Mouse (Mus musculus) T-cell, adult 2 months (primary cell): ENCODE measurements around the gene Adamts4.
"Not testable (repeated sequence)": the region's sequence is repeated elsewhere in the genome, so short reads cannot be mapped to it uniquely, and the experiment has no call there.

Experiments used
- DNase-seq: peaks from one replicate; pipeline ENCODE4 v3.0.0; 2022; ENCODE audit warnings: low spot score

The Adamts4 gene

DNA sequence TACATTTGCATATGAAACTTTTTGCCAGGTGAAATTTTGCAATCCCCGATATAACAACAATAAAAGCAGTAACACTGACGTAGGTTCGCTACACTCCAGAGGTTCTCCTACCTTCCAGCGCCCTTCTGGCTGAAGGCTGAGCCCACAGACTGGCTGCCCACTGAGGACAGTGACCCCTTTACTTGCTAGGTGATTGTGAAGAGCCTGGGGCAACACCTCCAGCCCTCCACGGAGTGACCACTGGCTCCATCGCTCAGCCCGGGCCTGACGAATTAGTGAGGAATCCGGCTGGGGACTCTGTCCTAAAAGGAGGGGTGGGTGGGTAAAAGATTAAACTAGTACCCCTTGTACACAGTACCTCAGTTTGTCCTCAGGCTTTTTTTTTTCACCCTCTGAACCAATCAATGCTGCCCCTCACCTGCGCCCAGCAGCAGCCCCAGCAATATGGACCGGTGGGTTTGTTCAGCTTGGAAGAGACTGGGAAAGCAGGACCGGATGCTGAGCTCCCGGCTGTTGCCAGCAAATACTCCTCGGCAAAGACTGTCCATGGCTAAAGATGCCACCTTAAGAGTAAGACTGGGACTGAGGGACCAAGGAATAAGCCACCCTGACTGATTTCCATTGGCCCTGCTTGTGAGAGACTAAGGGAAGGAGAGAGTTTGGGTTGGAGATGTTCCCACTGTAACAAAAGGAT, 28.9 kb downstream of the Adamts4 start:
- DNase-seq, result no peak

DNA sequence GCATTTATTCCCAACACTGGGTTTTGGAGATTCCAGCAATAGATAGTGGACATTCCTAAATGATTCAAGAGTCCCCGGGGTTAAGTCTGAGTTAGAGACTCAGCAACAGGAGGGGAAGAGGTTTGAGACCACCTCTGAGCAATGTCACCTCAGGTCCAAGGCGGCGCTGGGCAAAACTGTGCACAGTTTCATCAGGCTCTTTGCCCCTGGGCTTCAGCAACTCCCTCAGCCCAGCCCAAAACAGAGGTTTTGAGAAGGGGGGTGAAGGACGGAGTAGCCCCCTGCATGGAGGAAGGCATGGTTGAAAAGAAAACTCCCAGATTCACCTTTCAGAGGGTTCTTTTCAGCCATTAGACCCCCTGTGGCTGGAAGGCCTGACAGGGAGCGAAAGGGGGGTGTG, 29.5 kb downstream of the Adamts4 start:
- DNase-seq, result no peak

DNA sequence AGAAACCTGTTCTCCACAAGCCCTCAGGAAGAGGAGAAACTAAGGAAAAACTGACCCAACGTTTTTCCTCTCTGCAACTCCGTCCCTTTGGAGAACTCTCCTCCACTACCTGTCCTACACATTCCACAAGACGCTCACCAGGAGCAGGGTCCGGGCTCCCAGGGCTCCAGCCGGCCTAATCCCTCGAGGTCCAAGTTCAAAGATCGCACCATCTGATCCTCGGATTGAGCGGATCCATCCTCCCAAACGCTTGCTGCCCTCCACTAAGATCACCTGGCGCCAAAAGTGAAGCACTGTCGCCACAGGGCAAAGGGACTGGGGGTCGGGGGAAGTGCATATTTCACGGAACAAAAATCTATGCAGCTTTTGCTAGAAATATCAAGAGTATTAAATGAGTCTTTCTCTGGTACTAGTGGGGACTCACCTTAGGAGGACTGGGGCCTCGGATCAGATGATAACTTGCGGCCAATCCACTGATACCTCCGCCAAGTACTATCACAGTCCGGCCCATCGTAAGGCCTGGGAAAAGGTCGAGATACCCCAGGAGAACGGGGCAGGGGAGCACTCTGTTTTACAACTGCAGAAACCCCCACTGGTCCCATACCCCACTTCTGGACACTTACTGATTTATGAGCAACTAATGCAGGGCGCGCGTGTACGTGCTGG, 30.2 kb downstream of the Adamts4 start:
- DNase-seq, result no peak

DNA sequence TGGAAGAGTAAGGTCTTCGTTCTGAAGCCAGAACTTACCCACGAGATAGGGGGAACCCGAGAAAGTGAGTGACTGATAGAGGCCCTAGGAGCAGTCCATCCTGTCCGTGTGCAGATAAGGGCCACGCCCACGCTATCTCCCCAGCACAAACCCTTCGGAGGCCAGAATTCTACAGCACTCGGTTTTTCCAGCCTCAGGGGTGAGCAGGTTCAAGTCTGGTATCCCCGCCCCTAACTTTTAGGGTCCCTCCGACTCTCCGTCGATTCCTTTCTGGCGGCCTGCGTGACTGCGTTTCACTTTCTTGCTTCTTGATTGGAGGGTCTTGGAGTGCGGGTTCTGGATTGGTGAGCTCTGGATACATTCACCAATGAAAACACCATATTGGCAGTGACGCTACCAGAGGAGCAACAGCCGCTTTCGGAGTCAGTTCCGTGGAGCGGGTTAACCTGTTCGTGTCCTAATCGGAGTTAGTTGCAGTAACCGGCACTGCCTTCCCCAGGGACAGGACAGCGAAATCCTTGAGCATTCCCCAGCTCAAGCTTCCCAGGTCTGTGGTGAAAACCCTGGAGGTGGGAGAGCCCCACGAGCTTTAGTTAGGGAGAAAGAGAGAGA, 30.8 kb downstream of the Adamts4 start, which contains the start of gene Ppox:
TSS of gene Ppox (minus strand) at position 271 of the 612 bp plus-strand sequence.
- DNase-seq, result peak; percentile 93

DNA sequence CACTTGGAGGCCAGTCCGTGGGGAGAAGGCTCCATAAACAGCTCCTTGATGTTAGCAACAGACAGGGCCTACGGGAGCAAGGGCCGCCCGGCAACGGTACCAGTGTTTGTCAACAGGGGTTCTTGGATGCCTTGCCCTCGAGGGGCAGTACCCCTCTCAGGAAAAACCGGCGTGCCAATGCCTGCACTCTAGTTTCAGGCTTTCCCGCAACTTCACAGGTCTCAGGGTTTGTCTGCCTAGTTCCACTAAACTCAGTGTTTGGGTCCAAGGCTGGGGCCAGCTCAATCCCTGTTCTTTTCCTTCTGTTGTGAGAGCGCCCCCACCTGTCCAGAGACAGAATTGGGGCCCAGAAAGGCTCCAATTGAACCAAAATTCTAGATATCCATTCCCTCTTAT, 31.3 kb downstream of the Adamts4 start:
- DNase-seq, result peak; percentile 73

DNA sequence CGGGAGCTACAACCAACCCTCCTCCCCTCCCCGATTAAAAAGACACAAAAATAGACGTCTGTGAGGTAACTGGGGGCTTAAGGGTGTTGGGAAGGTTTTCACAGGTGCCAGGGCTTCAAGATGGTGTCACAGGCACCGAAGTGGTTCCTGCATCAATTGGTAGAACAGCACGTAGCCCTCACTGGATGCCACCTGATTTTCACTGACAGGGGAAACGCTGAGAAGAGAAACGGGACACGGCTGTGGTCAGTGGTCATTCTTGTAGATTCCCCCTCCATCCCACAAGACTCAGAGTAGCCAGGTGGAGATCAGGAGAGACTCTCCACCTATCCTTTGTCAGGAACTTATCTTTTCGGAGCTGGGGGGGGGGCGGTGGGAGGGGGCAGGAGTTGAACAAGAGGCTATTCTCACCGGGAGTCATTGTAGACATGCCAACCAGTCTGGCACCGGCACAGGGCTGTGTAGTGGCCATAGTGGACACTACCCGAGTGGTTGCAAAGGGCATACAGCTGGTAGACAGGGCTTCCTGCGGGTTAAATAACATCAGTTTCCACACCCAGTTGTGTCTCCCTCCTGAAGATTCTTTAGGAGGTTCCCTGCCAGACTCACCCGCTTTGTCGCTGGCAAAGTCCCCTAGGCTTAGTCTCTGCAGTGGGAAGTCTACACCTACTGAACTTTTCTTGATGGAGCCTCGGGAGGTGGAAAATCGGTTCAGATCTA, 32.0 kb downstream of the Adamts4 start:
- DNase-seq, result no peak

DNA sequence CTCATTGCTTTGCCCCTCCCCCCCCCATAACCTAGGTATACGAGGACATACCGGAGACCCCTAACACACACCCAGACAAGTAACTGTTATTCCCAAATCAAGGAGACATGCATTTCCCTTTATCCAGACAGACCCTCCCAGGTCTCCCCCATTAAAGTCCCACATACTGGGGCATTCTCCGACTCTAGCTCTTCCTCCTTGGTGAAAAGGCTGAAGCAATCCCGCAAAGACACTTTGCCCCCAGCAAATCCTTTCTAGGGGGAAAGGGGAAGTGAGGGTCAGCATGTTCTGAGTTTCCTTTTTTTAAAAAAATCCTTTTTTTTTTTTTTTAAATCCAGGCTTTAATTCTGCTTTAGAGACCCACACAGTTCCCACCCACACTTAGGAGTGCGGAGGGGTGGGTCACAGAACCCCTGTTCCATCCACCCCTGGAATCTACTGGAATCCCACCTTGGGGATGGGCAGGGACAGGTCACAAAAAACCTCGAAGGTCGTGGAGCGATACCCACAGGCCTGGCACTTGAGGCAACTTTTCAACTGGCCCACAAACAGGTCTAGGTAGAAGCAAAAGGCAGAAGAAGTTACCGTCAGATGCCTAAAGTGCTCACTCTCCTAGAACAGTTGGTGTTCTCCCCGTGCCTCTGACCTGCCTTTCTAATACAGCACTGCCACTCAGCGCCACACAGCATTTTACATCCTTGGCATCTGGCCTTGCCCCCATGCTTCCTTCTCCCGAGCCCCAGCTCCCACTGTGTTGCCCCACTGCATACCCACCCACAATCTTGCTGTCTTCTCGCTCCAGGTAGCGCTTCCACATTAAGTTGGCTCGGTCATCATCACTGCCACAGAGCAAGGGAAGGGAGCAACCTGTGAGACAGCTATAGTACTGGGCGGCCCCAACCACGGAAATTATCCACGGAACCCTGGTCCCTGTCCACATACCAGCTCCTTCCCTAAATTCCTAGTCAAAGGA, 33.3 kb downstream of the Adamts4 start:
- DNase-seq, result no peak

DNA sequence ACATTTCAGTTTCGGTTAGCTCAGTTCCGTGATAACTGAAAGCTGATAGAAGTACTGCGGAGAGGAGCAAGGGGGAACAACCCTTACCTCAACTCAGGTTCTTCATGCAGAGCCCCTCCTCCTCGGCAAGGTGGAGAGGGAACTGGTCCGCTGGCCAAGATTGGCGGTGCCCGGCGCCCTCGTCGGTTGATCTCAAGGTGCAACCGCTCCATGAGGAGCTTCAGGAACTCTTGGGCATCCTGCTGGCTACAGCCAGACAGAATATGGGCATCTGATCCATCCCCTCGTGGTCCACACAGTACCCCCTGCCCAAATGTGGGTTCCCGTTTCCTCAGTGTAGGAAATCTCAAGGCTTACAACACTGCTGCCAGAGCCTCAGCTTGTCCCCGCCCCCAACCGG, 34.3 kb downstream of the Adamts4 start:
- no peak for DNase-seq

DNA sequence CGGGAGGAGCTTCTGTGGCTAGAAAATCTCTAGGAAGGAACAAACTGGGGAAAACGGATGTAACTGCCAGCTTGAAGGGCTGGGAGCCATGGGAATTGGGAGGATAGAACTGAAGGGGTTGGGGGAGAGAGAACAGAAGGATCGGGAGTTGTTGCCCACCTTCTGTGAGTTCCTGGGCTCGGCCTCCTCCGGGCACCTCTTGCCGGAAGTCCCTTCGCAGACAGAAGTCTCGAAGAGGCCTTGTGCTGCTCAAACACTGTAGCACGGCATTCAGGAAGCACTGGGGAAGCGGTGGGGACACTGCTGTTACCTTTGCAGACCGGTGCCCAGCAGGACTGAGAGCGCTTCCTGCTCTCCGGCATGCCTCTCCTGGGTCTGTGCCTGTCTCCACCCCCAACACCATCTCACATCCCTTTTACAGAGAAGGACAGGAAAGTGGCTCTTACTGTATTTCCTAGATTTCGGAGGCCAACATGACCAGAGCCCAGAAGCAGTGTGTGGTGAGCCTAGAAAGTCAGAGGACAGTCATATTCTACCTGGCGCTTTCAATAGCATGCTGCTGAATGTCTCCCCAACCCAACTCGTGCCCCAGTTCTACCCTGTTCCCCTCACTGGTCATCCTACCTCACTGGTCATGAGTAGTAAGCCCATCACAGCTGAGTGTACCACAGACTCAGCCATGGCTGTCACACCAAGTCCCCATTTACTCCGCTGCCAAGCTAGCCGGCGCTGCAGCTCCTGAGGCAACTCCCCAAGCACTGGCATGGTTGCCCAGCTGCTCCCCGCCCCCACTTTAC, 35.1 kb downstream of the Adamts4 start:
- DNase-seq, result no peak

DNA sequence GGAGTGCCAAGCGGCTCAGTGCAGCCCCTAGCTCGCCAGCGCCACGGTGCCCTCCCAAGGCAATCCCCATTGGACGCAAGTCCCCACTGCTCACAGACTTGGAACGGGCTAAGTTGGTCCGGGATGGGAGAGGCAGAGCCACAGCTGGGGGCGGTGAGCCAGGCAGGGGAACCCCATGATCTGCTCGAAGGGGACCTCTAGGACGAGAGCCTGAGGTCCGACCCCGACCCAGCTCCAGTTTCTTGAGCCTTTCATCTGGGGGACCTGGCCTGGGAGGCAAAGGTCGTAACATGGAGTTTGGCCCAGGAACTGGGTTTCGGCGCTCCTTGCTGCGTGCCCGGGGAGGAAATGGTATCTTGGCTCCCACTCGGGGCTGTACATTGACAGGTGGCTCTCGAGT, 36.3 kb downstream of the Adamts4 start:
- no peak for DNase-seq

DNA sequence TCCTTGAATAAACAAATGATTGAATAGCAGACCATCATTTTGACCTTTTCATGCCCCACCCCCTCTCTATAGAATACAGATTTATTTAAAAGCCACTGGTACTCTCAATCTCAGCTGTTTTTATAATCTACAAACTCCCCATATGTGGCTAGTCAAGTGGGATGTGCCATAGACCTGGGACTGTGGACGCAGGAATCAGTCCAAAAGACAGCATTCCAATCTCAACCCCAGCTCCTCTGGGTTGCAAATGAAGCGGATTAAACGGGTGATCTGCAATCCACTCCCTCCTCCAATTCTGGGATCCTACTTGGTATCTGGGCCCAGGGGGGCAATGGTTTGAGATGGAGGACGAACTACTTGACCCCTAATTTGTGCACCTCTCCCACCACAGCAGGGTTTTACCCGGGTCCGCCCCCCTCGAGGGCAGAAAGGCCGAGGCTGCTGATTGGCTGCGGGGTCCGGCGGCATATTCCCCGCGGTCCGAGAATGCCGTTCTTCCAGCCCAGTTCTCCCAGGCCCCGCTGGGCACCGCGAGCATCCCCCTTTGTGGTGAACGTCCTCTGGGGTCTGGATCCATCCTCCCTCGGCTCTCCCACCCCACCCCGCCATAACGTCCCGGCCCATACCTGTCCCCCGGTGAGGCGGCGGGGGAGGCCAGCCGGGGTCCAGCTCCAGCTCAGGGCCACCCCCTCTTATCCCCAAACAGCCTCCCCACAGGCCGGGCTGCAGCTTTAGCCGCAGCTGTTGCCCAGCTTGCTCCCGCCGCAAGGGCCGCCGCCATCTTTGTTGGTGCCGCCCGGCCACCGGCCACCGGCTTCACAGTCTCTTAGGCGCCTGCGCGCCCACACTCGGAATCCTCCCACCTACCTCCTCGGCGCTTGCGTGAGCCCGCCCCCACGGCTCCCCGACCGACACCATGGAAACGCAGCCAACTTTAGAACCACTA, 37.2 kb downstream of the Adamts4 start, which contains the start of gene Usp21:
TSS of gene Usp21 (minus strand) at position 856 of the 946 bp plus-strand sequence.
- DNase-seq, result peak; percentile 93

DNA sequence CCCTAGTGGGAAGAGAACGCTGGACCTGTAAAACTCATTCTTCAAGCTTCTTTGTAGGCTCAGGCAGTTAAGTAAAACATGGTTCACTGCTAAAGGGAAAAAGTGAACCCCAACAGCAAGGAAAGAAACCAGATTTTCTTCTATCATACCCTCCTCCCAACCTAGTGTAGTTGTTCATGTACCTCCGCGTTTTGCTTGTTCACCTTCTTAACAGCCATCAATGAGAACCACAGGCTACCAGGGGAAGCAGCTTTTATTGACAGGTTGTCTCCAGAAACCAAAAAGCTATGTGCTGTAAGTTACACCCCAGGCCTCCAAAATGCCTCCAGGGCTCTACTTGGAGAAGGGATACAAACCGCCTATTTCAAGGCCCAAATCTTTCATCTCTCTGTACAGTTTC, 38.1 kb downstream of the Adamts4 start:
- no peak for DNase-seq

DNA sequence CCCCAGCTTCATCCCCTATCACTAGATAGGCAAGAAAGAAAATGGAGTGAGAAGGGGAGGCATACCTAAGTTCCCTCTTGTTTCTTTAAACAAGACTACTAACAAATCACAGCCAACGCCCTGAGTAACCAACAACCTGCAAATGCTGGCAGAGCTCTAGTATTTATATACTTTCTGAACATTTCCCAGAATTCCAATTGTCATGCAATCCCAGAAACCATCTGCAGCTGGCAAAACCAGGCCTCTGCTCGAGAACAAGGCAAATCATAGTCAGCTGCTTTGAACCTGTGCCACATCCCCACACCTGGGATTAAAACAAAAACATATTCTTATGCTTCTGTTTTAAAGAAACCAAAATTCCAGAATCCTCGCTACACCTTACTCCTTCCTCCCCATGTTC, 43.1 kb downstream of the Adamts4 start:
- no peak for DNase-seq

DNA sequence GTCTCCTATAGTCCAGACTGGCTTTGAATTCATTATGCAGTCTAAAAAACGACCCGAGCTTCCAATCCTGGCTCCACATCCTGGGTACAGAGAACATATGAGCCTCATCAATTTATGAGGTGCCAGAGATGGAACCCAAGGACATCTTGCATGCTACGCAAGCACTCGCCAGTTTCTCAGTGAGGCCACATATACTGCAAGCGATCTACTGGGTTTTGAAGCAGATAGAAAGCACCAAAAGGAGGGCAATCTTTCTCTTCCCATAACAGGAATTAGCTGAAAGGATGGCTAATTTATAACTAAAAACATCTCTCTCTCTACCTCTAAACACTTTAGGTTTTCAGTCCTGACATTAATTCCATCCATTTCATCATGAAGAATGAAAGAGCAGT, 43.7 kb downstream of the Adamts4 start:
- no peak for DNase-seq

DNA sequence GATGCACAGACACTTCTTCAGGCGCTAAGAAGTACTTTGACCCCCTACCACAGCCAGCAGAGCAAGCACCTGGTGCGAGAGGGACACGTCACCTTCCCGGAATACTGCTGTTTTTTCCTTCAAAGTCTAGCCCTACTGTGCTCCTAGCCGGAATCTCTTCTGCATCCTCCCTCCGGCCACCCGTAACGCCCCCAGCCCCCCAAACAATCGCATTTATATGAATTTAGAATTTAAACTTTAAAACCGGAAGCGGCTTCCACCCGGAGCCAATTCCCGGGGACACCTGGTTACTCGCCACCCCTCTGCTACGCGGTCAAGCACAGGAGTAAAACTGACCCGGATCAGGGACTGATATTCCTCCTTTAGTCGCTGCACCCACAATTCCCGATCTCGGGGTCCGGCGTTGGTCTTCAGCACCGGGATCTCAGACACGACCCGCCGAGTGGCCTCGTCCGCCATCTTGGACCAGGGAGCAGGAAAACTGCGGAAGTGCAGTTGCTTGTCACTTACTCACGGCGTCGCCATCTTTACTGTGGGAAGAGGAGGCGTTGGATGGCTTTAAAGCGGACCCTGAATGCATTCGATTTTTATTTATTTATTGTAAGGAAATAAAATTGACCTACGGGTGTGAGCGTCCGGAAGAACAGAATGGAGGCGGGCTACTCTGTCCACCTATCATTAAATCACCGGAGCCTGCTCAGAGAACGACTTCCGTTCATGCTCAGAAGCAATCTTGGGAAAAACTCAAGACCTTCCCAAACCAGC, 44.3 kb downstream of the Adamts4 start, which contains the start of gene Ufc1:
TSS of gene Ufc1 (minus strand) at position 727 of the 765 bp plus-strand sequence.
- DNase-seq, result peak; percentile 82

DNA sequence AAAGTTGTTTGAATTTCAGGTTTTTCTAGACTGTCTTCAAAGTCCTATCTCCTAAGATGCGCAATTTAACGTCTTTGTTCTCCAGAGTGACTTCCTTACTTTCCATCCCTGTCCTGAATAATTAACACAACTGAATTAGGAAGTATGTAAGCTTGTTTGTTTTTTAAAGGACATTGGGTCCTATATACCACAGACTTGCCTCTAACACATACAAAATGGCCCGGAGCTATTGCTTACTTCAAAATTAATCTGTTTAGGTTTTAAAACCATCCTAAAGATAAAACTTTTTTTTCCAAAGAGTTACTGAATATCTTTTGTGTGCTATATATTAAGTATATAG, 44.8 kb downstream of the Adamts4 start:
- DNase-seq, result no peak

DNA sequence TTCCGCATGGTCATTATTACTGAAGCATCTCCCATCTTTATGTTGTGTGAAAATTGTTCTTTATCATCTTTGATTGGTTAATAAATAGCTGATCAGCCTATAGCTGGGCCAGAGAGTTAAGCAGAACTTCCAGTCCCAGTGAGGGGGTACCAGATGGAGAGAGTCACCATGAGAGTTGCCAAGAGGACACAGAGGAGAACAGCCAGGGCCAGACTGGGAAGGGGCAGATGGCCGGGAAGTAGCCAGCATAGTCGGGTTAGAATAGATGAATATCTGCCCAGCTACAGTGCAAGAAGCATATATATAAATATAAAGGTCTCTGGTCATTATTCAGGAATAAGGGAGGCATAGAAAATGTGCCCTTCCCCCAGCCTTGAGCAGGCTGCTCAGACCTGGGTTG, 48.0 kb downstream of the Adamts4 start:
- no peak for DNase-seq

DNA sequence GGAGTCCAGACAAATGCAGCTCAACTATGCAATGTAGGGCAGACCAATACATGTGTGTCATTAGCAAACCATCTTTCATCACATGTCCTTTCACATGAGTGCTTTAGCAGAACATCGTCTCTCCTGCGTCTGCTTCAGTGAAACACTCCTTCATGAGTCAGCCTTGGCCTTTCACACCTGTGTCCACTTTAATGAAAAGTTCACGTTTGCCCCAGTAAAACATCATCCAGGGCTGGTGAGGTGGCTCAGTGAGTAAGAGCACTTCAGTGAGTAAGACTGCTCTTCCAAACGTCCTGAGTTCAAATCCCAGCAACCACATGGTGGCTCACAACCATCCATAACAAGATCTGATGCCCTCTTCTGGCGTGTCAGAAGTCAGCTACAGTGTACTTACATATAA, 55.9 kb downstream of the Adamts4 start:
- DNase-seq, result not testable (repeated sequence)

DNA sequence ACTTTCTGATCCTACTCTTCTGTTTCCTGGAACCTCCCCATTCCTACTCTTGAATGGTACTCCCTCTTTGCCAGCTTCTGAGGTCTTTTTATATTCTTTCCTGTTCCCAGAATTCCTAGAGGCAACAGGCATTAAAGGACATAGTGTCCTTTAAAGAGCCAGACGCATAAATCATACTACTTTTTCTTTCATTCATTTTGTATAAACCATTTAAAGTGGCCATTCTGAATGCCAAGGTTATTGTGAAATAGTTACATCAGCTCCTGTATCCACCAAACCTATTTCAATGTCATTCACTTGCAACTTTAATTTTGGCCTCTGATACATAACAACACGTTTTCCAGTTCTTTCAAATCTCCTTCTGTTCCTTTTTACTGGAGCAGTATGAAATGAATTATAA, 59.1 kb downstream of the Adamts4 start:
- no peak for DNase-seq
